Mouse (Mus musculus) adrenal gland, adult (tissue): ENCODE data around the gene Agap3.

ENCODE experiments used
- DNase-seq, 2 experiments: peaks; one replicate each; pipeline ENCODE4 v3.0.0; 2022 to 2023; ENCODE audit warnings: low spot score in 1 of 2; ENCODE audit not compliant: inconsistent age in 2 of 2

The Agap3 gene

DNA sequence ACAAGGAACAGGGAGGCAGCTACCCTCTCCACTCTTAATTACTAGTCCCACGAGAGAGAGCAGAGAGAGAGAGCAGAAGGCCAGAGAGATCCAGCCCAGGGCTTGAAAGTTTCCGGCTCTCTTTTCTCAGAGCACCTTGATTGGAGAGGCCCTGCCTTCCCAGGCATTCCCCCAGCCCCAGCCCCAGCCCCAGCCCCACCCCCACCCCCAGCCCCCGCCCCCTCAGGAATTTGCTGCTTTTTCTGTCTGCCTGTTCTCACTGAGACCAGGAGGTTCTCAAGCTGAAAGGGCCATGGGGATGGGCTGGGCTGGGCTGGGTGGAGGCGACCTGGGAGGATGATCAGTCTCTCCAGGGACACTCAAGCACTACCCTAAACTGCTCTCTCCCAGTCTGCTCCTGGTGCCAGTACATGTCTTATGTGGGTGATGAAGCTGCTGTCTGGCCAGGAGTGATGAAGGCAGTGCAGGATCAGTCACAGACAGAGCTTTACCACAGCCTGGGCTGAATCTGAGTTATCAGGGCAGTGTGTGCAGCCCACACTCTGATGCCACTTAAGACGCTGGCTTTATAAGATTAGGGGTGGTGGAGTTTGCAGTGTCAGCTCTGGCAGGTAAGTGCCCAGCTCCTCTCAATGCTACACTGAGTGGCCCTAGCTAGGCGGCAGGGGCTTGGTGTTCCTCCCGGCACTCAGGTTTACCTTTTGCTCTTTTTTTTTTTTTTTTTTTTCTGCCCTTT lies 21.1 kb downstream of the Agap3 start:
- DNase-seq = no peak

DNA sequence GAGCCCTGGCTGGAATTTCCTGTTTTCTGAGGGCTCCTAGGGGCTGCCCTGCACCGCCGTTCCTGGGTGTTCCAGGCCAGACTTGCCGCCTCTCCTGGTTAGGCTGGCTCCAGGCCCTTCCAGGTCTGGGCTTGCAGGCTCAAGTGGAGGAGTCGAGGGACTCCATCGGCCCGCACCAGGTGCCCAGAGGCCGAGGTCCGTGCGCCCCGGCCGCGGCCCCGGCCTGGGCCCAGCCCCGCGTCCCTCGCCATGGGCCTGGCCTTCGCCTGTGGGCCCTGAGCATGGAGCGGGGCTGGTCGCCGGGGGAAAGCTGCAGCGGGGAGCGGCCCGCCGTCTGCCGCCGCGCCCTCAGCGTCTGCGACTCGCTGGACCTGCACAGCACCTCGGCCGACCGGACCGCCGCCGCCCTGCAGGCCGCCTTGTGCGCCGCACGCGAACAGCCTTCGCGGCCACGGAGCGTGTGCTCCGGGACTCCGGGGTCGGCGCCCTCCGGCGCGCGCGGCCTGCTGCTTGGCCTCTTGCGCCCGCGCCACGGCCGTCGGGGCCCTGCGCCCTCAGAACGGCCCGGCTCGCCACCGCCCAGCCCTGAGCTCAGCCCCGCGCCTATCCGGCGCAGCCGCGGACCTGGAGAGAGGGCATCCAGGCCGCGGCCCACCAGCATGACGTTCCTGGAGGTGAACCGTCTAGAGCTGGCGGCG lies 22.2 kb downstream of the Agap3 start:
- no peak for DNase-seq

DNA sequence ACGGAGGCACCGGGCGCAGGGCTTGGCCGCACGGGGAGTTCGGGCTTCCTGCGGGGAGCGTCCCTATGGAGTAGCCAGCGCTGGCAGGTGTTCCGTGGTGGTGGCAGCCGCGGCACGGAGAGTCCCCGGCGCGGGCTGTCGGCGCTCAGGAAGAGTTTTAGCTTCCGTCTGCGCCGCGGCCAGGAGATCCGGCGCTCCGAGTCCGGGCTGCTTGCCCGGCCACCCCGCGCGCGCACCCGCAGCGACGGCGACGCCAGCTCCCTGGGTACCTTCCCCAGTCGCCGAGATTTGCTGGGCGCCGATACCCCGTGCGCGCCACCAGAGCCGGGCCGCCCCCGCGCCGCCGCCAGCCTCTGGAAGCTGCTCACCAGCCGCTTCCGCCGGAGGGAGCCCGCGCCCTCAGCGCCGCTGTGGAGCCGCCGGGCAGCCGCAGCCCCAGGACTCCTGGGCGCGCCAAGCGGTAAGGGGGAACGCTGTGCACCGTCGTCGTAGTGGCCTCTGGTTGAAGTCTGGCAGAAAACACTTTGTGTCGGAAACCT lies 22.8 kb downstream of the Agap3 start:
- peak; percentile 82 to 91 for DNase-seq

DNA sequence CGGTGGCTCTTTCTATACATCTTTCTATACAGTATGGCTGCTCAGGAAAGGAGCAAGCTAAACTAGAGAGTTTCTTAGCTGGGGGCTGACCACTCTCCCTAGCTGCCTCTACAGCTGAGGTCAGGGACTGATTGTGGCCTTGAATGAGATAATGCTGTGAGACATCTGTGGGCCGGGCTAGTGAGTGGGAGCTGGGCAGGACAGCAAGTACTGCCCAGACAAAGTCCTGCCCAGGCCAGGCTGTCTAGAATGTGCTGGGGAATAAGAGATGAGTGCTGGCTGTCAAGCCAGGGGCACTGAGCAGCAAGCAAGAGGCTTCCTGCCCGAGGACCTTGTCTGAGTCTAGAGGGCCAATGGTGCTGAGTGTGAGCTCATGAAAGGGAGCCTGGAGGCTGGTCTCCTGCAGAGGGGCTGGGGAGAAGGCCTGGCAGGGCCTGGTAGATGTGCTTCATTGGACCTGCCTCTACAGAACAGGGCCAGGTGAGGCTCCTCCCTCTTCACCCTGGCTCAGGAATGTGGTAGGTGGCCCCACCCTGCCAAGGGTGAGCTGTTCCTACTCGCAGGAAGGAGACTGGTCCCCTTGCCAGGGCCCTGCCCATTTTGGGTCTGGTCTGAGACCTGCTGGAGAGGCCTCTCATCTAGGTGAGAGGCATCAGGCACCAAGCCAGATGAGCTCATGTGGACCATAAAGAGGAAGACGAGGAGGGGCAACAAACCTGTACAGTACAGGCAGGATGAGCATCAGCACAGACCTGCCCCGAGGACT lies 23.7 kb downstream of the Agap3 start:
- DNase-seq = peak; percentile 90 to 92

DNA sequence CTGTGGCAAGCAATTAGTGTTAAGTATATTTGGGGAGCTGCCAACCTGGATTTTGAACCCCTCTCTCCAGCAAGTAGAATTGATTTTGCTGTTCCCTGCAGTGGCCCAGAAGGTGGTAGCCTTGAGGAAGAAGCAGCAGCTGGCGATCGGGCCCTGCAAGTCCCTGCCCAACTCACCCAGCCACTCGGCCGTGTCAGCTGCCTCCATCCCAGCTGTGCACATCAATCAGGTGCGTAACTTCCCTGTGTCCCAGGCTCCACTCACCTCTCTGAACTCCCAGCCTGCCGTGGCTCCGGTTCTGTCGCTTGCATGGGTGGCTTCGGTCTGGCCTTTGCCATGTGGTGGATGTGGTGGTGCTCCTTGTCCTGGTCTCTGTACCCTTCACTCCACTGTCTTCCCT lies 25.9 kb downstream of the Agap3 start:
- no peak for DNase-seq

DNA sequence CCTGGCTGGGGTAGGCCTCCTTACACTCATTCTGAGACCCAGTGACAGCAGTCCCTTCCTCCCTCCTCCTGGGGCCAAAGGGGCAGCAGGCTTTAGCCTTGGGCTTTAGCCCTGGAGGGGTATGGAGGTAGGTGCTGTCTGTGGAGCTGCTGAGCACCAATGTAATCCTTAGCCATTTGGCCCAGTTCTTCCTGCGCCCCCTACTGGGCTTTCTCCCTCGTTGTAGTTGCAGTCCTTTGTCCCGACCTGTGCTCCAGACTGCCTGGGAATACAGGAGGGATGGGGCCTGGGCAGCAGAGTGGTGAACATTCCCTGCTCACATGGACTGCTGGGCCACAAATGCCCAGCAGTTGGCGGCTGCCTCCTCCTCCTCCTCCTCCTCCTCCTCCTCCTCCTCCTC lies 29.7 kb downstream of the Agap3 start:
- DNase-seq = peak; percentile 58 to 83

DNA sequence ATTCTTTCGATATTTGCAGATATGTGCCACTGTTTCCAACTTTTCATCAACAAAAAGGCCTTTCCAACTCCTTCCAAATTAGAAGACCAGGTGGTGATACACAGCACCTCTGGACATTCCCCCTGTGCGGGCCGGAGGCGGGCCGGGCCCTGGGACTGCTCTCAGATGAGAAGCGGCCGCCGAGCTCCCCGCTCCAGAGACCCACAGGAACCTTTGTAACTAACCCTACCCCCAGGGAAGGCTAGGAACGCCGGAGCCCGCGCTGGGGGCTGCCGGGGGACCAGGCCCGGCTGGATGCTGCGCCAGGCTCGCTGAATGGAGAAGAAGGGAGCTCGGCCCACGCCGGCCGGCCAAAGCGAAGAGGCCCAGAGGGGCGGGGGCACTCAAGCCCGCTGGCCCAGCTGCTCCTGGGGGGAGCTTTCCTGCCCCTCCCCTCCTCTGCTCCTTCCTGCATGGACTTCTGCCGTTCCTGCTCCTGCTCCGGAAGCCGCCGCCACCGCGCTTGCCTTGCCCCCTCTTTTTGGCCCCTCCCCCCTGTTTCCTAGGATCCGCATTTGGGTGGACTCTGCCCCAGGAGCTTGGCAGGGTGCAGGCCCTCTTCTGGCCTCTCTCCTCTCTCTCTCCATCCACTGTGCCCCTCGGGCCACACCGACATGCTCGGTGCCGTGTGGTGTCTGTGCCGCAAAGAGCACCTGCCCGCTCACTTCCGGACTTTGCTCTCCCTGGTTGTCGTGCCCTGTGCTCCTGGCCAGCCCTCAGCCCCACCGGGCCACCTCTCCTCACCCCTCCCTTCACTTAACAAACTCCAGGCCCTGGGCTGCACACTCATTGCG lies 30.5 kb downstream of the Agap3 start:
- no peak for DNase-seq

DNA sequence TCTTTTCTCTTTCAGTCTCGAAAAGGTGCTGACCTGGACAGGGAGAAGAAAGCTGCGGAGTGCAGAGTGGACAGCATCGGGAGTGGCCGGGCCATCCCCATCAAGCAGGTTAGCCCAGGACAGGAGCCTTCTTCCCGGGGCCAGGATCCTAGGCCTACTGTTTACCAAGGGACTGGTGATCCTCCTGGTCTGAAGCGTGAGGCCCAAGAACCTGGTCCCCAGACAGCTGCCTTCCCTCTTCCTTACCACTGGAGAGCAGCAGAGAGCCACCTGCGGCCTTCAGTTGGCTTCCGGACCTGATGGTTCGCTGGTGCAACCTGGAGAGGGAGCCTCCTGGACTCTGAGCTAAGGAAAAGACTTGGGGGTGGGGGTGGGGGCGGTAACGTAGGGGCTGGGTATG lies 31.3 kb downstream of the Agap3 start:
- peak; percentile 62 to 83 for DNase-seq

DNA sequence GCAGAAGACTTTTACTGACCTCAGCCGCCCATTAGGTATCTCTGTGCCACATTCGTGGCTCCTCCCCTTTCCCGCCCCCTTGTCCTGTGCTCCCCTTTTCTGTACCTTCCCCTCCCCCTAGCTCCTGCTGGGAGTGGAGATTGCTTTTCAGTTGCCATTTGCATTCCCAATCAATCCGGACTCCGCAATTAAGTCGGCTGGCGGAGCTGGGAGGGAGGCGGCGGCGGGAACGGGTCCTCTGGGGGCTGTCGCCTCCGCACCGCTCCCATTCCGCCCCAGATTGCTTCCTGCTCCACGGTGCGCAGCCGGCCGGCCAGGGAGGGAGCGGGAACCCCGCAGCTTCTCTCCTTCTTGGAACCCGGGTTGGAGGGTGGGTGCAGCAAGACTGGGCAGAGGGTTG lies 33.0 kb downstream of the Agap3 start:
- DNase-seq = no peak

DNA sequence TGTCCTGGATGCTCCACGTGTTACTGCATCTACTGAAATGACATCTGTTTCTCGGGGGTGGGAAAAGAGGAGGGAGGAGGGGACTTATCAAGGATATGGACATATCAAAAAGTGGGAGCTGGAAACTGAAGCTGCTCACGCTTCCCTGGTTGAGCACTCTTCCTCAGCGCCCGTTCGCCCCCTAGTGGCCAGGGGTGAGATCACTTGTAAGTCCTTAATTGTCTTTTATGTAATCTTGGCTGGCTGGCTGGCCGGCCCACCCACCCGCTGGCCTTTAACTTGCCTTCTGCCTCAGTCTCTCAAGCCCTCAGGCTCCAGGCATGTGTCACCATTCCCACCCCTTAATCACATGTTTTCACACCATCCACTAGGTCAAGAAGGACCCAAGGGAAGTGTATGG lies 34.1 kb downstream of the Agap3 start:
- peak; percentile 86 to 95 for DNase-seq

DNA sequence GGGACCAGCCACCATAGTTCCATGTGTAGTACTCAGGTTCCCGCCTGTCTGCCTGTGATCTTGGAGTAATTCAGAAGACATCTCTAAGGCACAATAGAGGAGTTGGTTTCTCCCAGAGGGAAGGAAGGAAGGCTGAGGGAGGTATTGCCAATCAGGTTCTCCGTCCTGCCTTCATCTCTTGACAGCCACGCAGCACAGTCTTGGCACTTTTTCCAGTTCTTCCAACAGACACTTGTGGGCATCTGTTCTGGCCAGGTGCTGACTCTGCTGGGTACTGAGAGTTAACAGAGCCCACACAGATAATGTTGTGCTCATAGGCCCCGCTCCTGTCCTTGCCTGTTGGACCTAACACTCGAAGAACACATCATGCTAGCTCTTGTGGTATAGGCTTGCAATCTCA lies 34.8 kb downstream of the Agap3 start:
- no peak for DNase-seq

DNA sequence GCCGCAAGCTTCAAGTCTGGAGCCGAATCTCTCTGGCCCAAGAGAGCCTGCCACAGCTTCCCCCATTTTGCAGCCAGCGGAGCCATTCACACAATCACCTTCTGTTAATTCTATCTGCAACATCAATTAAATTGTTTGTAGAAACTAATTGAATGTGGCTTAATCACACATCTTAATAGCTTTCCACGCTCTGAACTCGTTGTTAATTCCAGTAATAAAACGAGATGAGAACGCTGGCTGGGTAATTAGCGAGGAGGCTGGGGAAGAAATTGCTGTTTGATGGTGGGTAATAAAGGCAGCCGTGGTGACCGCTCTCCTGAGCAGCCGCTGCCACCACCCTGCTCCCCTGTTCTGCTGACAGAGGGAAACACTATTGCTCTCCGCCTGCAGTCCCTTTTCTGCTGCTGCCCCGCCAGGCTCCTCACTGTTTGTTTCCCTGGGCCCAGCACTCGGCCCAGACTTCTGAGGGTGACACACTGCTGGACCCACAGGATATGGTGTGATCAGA lies 38.5 kb downstream of the Agap3 start:
- DNase-seq = no peak

DNA sequence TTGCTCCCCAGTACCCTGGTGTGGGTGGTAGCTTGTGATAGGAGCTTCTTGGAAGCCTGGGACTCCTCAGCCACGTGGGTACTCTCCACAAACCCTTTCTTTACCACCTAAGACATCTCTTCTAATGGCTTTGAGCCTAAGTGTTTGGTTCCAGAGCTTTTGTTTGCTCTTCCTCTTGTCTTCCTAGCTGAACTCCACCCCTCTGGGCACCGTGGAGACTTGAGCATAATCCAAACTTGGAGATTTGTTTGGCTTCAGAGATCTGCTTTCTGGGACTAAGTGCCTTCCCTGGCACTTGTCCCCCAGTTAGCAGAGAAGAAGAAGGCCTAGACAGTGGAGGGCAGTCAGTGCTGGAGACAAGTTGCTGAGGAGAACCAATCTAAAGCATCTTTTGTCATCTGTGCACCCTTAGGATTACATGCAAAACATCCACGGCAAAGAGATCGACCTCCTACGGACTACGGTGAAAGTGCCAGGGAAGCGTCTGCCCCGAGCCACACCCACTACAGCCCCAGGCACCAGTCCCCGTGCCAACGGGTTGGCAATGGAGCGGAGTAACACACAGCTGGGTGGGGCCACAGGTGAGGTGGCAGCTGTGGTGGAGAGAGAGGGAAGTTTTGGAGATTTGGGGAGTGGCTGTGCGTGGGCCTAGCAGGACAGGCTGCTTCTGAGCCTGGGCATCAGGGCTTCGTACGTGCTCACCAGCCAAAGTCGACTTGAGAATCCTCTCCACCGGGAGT lies 40.7 kb downstream of the Agap3 start:
- no peak for DNase-seq

DNA sequence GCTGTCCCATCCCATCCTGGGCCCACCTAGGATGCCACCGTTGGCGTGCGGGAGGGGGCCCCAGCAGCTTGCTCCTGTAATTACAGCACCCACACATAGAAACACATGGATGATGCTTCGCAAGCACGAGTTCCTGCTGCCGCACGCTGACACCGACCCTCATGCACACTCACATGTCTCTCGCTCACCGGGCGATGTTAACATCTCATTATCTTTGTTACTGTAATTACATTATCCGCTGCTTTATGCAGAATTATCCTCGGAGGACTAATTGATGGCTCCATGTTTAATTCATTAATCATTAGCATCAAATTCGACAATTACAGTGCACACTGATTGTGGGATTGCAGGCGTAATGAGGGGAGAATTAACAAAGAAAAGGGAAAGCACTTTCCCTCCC lies 43.0 kb downstream of the Agap3 start:
- no peak for DNase-seq

DNA sequence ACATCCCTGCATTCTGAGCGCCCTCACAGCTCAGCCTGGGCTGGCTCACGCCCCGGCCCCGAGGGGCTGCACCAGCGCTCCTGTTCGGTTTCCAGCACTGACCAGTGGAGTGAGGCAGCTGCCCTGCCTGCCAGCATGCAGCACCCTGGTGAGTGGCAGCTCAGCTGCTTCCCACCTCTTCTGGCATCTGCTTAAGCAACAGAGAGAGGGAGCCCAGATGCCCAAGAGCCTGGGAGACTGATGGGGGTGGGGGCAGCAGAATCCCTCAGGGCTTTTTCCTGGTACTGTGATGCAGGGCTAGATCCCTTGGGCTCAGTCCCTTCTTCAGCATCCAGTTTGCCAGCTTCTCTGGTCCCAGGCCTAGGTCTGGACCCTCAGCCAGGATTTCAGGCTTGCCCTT lies 44.8 kb downstream of the Agap3 start:
- DNase-seq = no peak

DNA sequence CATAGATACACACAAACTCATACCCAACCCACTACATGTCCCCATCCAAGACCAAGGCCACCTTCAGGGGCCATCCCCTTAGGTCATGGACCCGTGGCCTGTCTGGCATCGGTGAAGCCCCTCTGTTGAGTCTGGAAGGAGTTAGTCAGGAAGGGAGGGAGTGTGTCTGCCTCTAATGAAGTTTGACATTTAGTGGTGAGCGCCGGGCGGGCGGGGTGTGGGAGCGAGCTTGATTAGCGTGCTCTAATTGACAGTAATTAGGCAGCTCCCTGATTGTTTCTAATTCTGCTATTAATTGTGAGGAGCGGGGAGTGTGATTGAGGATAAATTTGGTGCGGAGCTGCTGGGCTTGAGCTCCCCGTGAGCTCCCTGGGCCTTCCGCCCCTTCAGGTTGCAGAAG lies 45.5 kb downstream of the Agap3 start:
- DNase-seq = no peak

DNA sequence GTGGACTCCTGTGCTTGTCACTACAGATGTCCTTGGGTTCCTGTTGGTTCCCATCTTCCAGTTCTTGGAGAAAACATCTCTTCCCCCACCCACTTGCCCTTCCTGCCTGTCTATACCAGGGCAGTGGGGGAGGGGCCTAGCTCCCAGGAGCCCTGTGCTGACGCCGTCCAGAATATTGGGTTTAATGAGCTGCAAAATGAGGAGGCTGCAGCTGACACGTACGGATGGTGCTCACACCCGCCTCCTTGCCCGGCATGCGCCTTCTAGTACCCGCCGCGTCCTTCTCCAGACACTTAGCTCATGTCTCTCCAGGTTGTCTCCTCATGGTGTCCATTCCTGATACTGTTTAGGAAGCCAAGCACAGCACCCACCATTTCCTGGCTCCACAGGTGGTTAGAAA lies 47.1 kb downstream of the Agap3 start:
- DNase-seq = no peak

DNA sequence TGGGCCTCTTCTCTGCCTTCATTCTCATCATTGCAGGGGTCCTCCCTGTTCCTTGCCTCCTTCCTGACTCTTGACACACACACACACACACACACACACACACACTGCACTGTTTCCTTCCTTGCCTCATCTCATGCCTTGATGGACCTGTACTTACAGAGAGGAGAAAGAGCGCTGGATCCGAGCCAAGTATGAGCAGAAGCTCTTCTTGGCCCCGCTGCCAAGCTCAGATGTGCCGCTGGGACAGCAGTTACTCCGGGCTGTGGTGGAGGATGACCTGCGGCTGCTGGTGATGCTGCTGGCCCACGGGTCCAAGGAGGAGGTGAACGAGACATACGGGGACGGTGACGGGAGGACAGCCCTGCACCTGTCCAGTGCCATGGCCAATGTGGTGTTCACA lies 48.9 kb downstream of the Agap3 start:
- no peak for DNase-seq

DNA sequence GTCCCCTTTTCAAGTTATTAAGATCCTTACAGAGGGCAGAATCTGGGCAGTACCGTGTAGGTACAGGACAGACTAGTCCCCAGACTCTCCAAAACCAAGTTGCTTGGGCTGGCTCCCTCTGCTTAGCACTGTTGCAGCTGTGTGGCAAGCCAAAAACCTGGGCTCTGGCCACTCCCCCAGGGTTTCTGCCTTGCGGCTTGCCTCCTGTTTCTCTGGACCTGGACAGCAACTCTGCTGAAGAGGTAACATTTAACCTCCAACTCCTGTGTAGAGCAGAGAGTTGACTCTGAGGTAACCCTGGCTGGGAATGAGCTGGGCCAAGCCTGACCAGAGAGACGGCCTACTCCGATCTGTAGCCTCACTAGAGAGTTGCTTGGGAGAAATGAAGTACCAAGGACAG lies 50.8 kb downstream of the Agap3 start:
- no peak for DNase-seq

DNA sequence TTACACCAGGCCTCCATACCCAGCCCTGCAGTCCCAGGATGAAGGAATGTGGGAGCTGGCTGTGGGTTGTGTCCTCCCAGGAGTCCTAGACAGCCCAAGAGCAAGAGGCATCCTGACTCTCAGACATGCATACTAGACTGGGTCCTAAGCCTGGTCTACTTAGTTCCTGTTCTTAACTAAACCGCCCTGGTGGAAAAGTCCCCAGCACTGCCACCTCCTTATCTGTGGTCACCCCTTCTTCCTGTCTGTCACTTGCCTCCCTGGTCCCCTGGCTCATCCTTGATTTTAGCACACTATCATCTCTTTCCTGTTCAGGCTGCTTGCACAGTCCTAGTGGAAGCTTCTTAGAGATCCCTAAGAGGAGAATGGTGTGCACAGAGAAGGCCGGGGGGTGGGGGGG lies 53.5 kb downstream of the Agap3 start:
- no peak for DNase-seq
